Mouse (Mus musculus): ENCODE data around the gene Tcp10a. TPM values are rescaled to one million over a fixed set of nuclear protein-coding genes. Genes with fewer than 3 reads are reported as not detected.

Tcp10a gene
- polyA plus RNA-seq, 1 experiment from 2014 or later: not detected

Other genes with a start within 250 kb of the Tcp10a start
- 18.3 and 30.7 TPM in 2 replicates for gene Rps6ka2, start 154.5 kb upstream of the Tcp10a start, polyA plus RNA-seq (2014; fragmentation: Nextera tagmentation; extraction: Ambion mirVana)
- not detected in 2 replicates for gene Ttll2, start 28.1 kb downstream of the Tcp10a start, polyA plus RNA-seq (2014; fragmentation: Nextera tagmentation; extraction: Ambion mirVana)
- not detected in 2 replicates for gene Gm49630, start 47.3 kb downstream of the Tcp10a start, polyA plus RNA-seq (2014; fragmentation: Nextera tagmentation; extraction: Ambion mirVana)
- gene Unc93a2, start 60.8 kb downstream of the Tcp10a start, polyA plus RNA-seq (2014; fragmentation: Nextera tagmentation; extraction: Ambion mirVana): not detected in 2 replicates